Mouse (Mus musculus): Measurements from ENCODE around the gene Tas2r138.

DNA sequence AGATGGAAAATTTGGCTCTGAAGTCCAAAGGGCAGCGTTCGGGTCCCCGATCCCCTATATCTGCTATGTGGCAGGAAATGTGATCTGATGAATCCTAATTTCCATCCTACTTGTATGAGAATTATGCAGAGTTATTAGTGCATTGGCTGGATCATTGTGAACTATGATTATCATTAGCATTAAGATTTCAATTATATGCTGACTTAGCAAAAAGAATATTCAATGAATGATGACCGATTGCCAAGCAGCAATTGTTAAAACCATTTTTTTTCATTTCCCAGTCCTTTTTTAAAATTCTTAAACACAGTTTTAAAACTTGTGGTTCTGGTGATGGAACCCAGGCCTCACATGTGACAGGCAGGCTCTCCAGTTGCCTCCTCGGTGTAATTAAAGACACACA, 24.6 kb upstream of the Tas2r138 start:
- no peak for TF ChIP-seq SIN3A (IDR thresholded peaks at IDR 0.05; ENCODE audit: low read length)
- no peak for TF ChIP-seq JUN (IDR thresholded peaks at IDR 0.05; ENCODE audit: insufficient read depth, low read depth, low read length)
- TF ChIP-seq EP300 (IDR thresholded peaks at IDR 0.05; ENCODE audit: low read length) = no peak
- no peak for TF ChIP-seq CTCF (conservative IDR thresholded peaks at IDR 0.05 in 1 of 2, IDR thresholded peaks at IDR 0.05 in 1 of 2; ENCODE audit: low read depth in 2 of 2, low read length in 2 of 2)
- TF ChIP-seq UBTF (IDR thresholded peaks at IDR 0.05; ENCODE audit: low read depth, low read length) = no peak
